Mouse (Mus musculus): Measurements from ENCODE around the gene Pld4.
A peak's percentile ranks its signal among the peaks of the same experiment; 100 is the strongest.

Gene Pld4

GRCm38 (mm10) chr12:112760154-112760926 is at the start of gene Pld4:
Gene Pld4 (plus strand): TSS chr12:112760655.
- DNase-seq (ENCODE audit: low spot score in 2 of 2), result no peak

- peak in 1 of 2 experiments; percentile 37 for DNase-seq (ENCODE audit: low spot score in 2 of 2)
Measured at GRCm38 (mm10) chr12:112713984-112714383, 46.5 kb upstream of the Pld4 start.

- DNase-seq (ENCODE audit: low spot score in 2 of 2), result no peak
Measured at GRCm38 (mm10) chr12:112717140-112717539, 43.3 kb upstream of the Pld4 start.

- no peak for DNase-seq (ENCODE audit: low spot score in 2 of 2)
Measured at GRCm38 (mm10) chr12:112718995-112719394, 41.5 kb upstream of the Pld4 start.

- DNase-seq (ENCODE audit: low spot score in 2 of 2), result no peak
Measured at GRCm38 (mm10) chr12:112720216-112720615, 40.2 kb upstream of the Pld4 start, which contains the start of gene Cep170b. Gene Cep170b (plus strand): TSS chr12:112720455.

GRCm38 (mm10) chr12:112720890-112721423 is 39.5 kb upstream of the Pld4 start:
- no peak for DNase-seq (ENCODE audit: low spot score in 2 of 2)

GRCm38 (mm10) chr12:112721424-112722239 is 38.8 kb upstream of the Pld4 start:
- DNase-seq (ENCODE audit: low spot score in 2 of 2), result no peak

GRCm38 (mm10) chr12:112722240-112723027 is 38.0 kb upstream of the Pld4 start:
- peak in 1 of 2 experiments; percentile 58 for DNase-seq (ENCODE audit: low spot score in 2 of 2)

- DNase-seq (ENCODE audit: low spot score in 2 of 2), result no peak
Measured at GRCm38 (mm10) chr12:112723028-112723330, 37.5 kb upstream of the Pld4 start.

- no peak for DNase-seq (ENCODE audit: low spot score in 2 of 2)
Measured at GRCm38 (mm10) chr12:112723445-112723844, 37.0 kb upstream of the Pld4 start.

GRCm38 (mm10) chr12:112724077-112724805 is 36.2 kb upstream of the Pld4 start:
- peak in 1 of 2 experiments; percentile 76 for DNase-seq (ENCODE audit: low spot score in 2 of 2)

GRCm38 (mm10) chr12:112727801-112728200 is 32.7 kb upstream of the Pld4 start:
- DNase-seq (ENCODE audit: low spot score in 2 of 2), result no peak

GRCm38 (mm10) chr12:112730808-112731207 is 29.6 kb upstream of the Pld4 start:
- no peak for DNase-seq (ENCODE audit: low spot score in 2 of 2)

- no peak for DNase-seq (ENCODE audit: low spot score in 2 of 2)
Measured at GRCm38 (mm10) chr12:112732591-112732990, 27.9 kb upstream of the Pld4 start.

- no peak for DNase-seq (ENCODE audit: low spot score in 2 of 2)
Measured at GRCm38 (mm10) chr12:112734108-112734820, 26.2 kb upstream of the Pld4 start.

GRCm38 (mm10) chr12:112734881-112735655 is 25.4 kb upstream of the Pld4 start:
- DNase-seq (ENCODE audit: low spot score in 2 of 2), result no peak

GRCm38 (mm10) chr12:112735896-112736635 is 24.4 kb upstream of the Pld4 start:
- no peak for DNase-seq (ENCODE audit: low spot score in 2 of 2)

- no peak for DNase-seq (ENCODE audit: low spot score in 2 of 2)
Measured at GRCm38 (mm10) chr12:112736636-112736925, 23.9 kb upstream of the Pld4 start.

- DNase-seq (ENCODE audit: low spot score in 2 of 2), result no peak
Measured at GRCm38 (mm10) chr12:112737081-112737480, 23.4 kb upstream of the Pld4 start.
